Mouse (Mus musculus): ENCODE results near the gene Cwc22.

The Cwc22 gene

DNA sequence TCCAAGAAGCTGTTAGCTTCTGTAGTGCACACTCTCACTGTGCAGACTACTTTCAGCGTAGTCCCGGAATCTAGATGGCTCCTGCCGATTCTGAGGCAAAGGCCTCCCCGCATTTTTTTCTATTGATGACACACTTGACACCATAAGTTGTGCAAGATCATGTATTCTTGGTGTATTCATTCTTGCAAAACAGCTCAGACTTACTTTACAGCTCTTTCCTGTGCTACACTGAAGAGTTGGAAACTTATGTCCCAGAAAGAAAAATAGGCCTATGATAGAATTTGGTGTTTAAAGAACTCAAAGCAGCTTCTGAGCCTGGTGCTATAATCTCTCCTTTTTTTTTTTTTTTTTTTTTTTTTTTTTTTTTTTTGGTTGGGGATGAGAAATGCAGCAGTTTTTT lies 23.8 kb upstream of the Cwc22 start:
- DNase-seq (ENCODE audit: low read depth): no peak

DNA sequence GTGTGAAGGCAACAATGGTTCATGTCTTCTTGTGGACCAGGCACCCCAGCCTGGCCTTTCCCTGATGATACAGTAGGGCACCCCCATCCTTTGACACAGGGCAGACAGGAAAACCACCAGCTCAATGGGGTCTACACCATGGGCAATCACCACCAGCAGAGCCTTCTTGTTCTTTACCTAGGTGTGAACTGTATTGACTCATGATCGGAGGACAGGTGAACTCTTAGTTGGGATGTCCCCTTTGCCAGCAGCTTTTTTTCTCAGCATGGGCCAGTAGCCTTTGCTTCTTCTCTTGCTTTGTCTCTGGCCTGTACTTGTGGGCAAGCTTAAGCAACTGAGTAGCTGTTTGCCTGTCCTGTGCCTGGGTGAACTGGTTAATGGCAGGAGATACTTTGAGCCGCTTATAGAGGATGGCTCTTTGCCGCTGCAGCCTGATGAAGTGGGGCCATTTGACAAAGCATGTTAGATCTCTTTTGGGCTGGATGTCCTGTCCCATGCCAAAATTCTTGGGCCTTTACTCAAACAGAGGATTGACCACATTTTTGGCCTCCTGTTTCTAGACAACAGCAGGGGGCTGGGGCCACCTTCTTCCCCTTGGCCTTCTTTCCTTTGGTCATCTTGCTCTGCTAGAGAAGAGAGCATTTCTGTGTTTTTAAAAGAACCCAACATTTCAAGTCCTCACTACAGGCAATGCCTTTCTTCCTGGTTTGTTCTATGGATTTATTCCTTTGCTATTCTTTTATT lies 16.4 kb upstream of the Cwc22 start:
- DNase-seq (ENCODE audit: low read depth): no peak

DNA sequence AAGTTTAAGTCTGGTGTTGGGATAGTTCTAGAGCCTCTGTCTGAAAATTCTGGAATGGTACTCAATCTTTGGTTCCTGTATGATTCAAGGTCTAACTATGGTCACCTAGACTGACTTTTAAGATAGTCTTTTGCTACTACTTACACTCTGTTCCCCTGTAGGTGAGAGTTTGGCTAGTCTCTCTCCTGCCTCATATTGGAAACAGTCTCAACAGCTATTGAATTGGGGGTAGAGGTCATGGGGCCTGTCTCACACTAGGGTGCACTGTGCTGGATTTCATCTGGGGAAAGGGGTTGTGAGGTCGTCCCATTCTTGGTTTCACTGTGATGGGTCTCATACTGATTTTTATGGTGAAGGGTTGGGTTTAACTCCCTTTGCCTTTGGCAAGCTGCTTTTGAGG lies 15.1 kb upstream of the Cwc22 start:
- no peak for DNase-seq (ENCODE audit: low read depth)

DNA sequence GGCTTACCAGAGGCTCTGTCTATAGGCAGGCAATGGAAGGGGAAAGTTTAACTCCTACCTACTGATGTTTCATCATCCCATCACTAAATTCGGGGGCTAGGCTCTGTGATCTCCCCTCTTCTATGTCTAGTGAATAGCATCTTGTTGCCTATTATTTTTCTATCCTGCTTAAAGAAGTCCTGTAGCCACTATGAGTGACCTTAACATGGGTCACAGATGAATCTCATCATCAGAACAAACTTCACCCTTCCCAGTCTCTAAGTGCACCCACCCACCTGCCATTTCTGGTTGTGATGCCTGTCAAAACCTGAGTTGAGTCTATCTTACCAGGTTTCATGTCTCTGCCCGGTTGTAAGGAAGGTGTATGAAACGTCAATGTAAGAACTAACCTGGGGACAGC lies 14.5 kb upstream of the Cwc22 start:
- DNase-seq (ENCODE audit: low read depth): no peak

DNA sequence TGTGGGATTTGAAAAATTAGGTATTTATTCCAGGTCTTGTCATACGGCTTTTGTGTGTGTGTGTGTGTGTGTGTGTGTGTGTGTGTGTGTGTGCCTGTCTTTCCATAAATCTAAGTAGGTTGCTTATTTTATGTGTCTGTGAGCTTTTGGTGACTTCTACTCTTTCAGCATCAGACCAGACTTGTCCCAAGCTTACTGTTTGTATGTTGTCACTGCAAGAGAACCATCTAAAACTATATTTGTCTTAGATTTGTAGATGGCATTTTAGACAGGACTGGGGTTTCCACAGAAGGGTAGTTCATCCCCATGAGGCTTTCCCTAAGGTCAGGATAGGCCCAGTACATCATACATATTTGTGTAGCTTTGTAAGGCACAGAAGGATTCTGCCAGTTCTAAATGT lies 13.2 kb upstream of the Cwc22 start:
- no peak for DNase-seq (ENCODE audit: low read depth)

DNA sequence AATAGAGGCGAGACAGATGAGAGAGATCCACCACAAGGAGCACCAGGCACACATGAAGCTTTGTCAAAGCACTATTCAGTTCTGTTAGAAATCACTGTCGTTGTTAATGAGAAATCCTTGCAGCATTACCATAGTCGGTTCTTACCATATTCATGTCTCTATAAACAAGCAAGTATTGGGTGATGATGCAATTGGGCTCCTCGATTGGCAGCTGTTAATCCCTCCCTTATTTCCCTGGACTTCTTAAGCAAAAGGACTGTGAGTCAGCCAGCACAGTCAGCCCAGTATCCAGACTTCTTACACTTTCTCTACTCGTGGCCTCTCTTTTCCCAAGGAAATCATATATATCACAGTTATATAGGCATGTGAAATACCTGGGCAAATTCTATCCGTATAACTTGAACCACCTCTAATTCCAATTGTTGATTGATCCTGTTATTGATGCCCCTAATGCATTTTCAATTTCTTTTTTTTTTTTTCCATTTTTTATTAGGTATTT lies 5.3 kb upstream of the Cwc22 start:
- no peak for DNase-seq (ENCODE audit: low read depth)

DNA sequence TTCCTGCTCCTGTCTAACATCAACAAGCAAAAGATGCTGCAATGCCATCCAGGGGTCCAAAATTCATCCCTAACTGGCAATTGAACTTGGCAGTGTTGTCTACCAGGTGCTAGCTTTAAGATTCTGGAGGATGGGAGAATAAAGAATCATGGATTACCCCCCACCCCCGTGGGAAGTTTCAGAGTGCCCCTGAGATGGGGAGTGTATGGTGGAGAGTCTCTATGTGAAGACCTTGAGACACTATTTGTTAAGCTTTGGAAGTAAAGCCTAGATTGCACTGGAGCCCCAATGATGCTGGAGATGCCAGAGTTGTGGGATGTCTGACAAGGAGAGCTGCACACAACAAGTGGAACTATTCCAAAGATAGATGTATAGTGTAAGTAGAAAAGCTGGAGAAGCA lies 3.9 kb upstream of the Cwc22 start:
- no peak for DNase-seq (ENCODE audit: low read depth)

DNA sequence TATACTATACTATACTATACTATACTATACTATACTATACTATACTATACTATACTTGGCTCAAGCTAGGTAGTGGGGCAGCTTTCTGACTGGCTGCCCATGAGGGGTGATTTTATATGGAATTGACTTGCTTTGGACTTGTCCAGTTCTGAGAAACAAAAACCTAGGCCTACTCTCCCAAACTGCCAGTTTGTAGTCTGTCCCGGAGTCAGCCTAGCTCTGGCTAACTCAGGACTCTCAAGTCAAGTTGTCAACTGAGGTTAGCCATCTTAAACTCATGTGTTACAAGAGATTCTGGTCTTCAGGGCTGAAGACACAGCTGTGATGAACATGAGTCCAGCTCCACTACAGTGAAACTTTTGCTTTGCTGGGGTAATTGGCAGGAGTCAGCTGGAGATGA lies 3.3 kb upstream of the Cwc22 start:
- no peak for DNase-seq (ENCODE audit: low read depth)

DNA sequence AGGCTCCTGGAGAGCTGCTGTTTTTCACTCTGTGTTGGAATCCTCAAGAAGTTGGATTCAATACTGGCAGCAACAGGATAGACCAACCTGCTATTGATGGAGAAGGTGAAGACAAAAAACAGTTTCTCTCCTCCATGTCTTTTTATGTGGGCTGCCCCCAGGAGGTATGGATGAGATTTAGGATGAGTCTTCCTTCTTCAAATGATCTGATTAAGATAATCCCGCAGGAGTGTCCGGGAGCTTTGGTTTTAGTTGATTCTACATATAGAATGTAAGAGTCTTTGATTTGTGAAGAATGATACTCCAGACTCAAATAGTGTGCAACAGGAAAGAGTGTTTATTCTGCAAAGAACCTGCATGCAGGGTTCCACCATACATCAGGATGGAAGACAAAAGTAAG lies 2.7 kb upstream of the Cwc22 start:
- no peak for DNase-seq (ENCODE audit: low read depth)

DNA sequence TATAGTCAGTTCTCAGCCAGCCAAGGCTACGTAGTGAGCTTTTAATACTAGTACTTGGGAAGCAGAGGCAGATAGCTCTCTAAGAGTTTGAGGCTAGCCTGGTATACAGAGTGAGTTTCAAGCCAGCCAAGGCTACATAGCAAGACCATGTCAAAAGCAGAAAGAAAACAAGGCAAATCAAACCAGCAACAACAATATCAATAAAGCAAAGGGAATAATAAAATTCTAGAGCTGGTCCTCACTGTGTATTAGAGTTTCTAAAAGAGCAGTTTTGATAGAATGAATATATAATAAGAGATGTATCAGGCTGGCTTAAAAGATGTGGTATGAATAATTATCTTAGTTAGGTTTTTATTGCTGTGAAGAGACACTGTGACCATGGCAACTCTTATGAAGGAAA lies 2.0 kb upstream of the Cwc22 start:
- no peak for DNase-seq (ENCODE audit: low read depth)

DNA sequence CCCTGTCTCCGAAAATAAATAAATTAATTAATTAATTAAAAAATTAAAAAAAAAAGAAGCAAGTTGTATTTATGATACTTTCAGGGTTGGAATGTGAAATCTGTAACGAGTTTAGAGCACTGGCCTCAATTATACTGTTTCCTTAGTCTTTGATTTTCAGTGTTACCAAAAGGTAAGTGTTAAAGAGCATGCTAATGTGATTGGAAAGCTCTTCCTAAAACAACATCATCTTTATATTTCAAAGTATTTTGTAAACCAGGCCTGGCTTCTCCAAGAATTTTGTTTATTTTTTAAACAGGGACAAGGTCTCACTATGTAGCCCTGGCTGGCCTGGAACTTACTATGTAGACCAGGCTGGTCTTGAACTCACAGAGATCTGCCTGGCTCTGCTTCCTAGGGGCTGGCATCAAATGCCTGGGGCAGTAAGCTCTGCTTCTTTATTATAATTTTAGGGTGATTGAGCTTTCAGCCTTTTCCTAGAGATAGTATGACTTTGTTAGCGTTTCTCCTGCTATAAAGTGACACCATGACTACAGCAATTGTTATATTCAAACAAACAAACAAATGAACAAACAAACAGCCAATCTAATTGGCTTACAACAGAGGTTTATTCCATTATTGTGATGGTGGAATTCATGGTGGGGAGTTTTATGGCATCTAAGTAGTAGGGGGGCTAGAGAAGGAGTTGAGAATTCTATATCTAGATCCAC lies 1.1 kb upstream of the Cwc22 start:
- DNase-seq (ENCODE audit: low read depth): no peak

DNA sequence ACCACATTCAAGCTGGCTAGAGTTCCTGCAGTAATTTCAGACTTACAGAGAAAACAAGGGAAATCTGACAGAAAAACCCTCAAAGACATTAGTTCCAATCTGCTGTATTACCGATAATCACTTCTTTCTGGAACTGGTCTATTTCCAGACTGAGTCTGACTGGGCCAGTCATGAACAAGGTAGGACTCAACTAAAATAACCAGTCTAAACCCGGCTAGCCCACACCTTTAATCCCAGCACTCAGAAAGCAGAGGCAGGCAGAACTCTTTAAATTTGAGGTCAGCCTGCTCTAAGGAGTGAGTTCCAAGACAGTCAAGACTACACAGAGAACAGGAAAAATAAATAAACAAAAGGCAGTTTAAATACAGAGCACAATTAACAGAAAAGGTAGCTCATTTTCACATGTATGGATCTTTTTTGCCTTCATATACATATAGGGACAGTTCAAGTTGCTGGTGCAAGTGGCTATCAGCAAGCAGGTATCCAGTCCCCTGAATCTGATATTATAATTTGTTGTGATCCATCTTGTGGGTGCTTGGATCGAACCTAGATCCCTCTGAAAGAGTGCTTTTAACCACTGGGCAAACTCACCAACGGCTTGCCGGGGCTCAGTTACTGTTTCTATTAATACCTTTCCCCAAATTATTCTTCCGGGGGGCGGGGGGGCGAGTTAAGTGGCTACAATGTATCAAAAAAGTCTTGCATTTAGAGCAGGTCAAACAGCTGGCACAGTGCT lies 1.1 kb downstream of the Cwc22 start:
- peak; percentile 56 for DNase-seq (ENCODE audit: low read depth)

DNA sequence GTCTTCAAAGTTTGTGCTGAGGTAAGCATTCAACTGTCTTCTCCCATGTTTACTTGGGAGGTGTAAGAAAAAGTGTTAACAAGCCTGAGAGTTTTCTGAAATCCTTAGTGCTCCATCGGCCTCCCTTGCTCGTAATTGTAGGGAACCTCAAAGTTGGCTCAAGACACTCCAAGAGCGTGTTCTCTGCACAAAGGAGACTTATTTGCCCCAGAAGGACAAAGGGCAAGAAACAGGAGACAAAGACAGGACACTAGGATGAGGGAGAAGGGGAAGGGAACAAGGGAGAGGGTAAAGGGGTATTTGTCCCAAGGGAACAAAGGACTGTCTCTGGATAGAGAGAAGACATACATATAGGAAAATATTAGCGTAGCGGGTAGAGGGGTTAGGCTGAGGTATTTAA lies 1.9 kb downstream of the Cwc22 start:
- DNase-seq (ENCODE audit: low read depth): no peak

DNA sequence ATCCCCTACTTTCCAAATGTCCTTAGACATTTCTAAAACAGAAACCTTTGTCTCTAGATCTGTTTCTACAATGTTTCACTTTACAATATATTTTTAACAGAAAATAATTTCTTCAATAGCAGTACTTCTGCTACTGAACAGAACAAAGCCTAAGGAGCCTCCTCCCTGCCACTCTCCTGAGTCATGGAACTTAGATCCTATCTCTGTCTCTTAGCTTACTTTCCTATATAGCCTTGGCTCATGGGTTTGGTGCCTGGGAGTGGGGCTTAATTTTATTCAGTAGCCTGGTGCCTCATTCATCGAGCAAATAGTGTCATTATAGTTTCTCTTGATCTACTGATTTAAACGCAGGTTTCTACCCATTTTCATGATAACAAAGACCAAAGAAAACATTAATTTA lies 4.2 kb downstream of the Cwc22 start:
- DNase-seq (ENCODE audit: low read depth): peak; percentile 67

DNA sequence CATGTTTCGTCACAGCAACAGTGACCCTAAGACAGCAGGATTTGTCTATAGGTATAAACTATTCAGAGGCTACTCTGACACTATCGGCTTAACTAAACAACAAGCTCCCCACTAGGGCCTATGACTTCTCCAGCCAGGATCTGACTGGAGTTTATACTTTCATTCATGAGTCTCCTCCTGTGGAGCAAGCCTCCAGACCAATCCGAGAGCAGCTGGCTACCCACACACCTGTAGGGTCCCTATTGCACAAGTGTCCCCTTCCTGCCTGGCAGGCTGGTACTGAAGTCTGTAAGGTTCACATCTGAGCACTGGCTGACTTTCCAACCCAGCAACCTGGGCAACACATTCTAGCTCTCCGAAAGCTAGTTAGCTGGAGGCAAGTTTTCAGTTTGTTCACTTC lies 7.9 kb downstream of the Cwc22 start:
- DNase-seq (ENCODE audit: low read depth): no peak

DNA sequence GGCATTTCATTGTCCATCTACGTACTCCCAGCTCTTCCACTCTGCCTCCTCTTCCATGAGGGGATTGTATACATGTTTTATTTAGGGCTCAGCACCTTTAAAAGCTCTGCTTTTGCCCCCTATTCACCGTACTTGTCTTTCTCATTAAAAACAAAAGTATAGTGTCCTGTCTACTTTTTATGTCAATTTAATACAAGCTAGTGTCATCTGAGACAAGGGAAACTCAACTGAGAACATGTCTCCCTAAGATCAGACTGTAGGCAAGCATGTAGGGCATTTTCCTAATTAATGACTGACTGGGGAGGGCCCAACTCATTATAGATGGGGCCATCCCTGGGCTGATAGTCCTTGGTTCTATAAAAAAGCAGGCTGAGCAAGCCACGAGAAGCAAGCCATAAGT lies 8.4 kb downstream of the Cwc22 start:
- no peak for DNase-seq (ENCODE audit: low read depth)

DNA sequence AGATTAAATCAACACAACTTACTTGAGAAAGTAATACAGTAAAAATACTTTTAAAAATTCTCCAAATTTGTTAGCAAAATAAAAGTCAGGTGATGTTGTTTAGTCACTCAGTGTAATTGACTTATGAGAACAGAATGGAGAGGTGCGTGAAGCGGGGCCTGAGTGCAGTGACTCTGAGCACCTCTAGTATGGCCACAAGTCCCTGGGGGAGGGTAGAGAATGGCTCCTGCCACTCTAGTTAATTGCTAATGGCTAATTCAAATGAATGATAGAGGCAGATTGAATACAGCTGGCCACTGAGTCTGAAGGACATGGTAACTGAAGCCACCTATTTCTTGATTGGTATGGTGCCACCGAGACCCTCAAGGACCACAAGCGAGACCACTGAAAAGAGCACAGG lies 12.0 kb downstream of the Cwc22 start:
- DNase-seq (ENCODE audit: low read depth): no peak

DNA sequence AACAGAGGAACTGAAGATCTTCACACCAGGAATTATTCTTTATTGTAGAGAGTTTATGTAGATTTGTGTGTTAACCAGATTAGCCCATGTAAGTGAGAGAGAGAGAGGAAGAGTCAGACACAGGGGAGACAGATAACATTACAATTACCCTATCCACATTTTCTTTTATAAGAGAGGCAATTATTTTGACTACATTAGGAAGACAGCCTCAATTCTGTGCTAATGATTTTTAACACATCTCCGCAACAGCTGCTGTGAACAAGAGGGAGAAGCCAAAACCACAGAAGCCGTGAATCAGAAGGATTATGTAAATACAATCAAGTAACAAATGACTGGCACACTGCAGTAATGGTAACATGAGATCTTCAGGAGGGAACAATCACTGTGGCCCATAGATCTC lies 12.5 kb downstream of the Cwc22 start:
- DNase-seq (ENCODE audit: low read depth): no peak

DNA sequence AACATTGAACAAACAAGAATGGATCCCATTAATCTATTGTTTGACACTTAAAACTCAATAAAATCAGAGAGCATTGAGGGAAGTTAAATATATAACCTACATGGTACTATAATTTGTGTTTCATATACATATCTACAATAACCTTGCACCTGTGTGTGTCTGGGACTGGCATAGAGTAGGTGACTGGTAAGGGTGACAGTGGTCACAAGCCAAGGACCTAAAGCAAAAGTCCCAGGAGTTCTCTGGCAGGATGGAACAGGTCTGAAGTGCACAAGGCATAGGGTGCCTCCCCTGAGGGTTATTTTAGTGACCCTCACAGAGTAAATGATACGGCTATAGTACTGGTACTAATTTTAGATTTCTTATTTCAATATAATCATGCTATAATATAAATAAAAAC lies 14.2 kb downstream of the Cwc22 start:
- DNase-seq (ENCODE audit: low read depth): no peak

DNA sequence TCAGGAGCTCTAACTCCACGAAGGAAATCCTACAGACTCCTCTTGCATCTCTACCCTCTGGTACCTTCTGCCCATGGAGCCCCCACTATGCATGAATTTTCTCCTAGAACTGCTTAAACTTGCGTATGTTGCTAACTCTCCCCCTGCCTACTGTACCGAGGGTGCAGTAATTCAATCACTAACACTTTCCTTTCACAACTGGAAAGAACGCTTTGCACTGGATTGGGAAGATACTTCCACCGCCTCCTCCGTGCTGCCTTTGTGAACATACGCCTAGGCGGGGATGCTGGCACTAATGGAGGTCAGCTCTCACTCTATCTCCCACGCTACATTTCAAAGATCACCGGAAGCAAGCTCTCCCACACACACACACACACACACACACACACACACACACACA lies 17.8 kb downstream of the Cwc22 start:
- DNase-seq (ENCODE audit: low read depth): no peak

DNA sequence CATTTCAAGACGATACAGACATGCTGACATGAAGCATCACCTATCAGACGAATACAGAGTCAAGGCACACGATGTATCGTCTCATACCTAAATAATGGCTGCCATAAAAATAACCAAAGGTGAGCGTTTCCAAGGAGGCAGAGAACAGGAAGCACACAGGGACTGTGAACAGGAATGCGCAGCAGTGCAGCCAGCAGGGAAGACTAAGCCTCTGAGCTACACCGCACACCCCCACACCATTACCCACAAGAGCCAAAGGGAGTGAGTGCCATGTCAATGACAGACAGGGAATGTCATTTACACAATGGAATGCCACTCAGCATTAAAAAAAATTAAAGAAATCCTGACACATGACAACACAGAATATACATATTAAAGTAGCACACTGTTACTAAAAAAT lies 19.7 kb downstream of the Cwc22 start:
- no peak for DNase-seq (ENCODE audit: low read depth)

DNA sequence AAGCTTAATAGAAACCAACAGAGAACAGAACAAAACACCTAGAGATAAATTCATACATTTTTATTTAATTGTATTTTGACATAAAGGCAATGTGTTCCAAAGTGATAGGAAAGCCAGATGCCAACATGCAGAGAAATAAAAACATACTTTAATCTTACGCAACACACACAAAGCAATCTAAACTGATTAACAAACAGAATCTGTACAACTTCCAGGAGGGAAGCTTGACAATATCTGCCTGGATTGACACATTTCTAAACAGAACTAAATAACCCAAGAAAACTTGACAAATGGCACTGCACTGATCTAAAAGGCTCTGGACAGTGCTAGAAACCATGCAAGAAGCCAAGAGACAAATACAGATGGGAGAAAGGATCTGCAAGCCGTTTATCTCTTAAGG lies 20.2 kb downstream of the Cwc22 start:
- DNase-seq (ENCODE audit: low read depth): no peak

Data from c-Kit-positive CD71-positive TER-119-negative erythroid progenitor cells, embryonic 14.5 days (primary cell).